Mouse (Mus musculus) left cerebral cortex, adult 18-20 months (tissue): ENCODE results near the gene 9530077C05Rik. TPM values are rescaled to one million over a fixed set of nuclear protein-coding genes. Genes with fewer than 3 reads are reported as not detected.
A peak's percentile ranks its signal among the peaks of the same experiment; 100 is the strongest.

Experiments used
- DNase-seq, 2 experiments: peaks; one replicate each; pipeline ENCODE4 v3.0.0; 2021 to 2022; ENCODE audit warnings: low spot score in 2 of 2, mixed read lengths in 1 of 2
- total RNA-seq, 2 experiments: library from RNA; stranded (reverse); gene quantifications; 2 replicates each; pipeline ENCODE4 v1.2.3; 2021

The 9530077C05Rik gene
- total RNA-seq, 2 experiments from 2014 or later, result 7.4 to 9.8 TPM

- no peak for DNase-seq
Observed at GRCm38 (mm10) chr9:22455041-22455440, 43.7 kb downstream of the 9530077C05Rik start.

GRCm38 (mm10) chr9:22457142-22457835 lies 46.0 kb downstream of the 9530077C05Rik start:
- DNase-seq, result no peak

GRCm38 (mm10) chr9:22461946-22462345 lies 50.6 kb downstream of the 9530077C05Rik start:
- DNase-seq, result peak in 1 of 2 experiments; percentile 30

- no peak for DNase-seq
Observed at GRCm38 (mm10) chr9:22466212-22466611, 54.9 kb downstream of the 9530077C05Rik start.

- peak; percentile 21 to 46 for DNase-seq
Observed at GRCm38 (mm10) chr9:22467371-22468169, 56.3 kb downstream of the 9530077C05Rik start.

- peak; percentile 38 to 53 for DNase-seq
Observed at GRCm38 (mm10) chr9:22468170-22468898, 57.0 kb downstream of the 9530077C05Rik start.

GRCm38 (mm10) chr9:22468899-22469259 lies 57.6 kb downstream of the 9530077C05Rik start:
- no peak for DNase-seq

GRCm38 (mm10) chr9:22469643-22470042 lies 58.3 kb downstream of the 9530077C05Rik start, which contains the start of gene Rp9:
Gene Rp9, minus strand, starts transcription at chr9:22469743.
- no peak for DNase-seq

GRCm38 (mm10) chr9:22475424-22475868 lies 64.1 kb downstream of the 9530077C05Rik start, which contains the start of gene Bbs9:
Gene Bbs9, plus strand, starts transcription at chr9:22475715.
- peak; percentile 91 to 96 for DNase-seq

- peak in 1 of 2 experiments; percentile 9 for DNase-seq
Observed at GRCm38 (mm10) chr9:22476265-22476664, 65.0 kb downstream of the 9530077C05Rik start.

GRCm38 (mm10) chr9:22478946-22479345 lies 67.6 kb downstream of the 9530077C05Rik start:
- DNase-seq, result no peak

GRCm38 (mm10) chr9:22483866-22484561 lies 72.7 kb downstream of the 9530077C05Rik start:
- peak; percentile 34 to 40 for DNase-seq

GRCm38 (mm10) chr9:22484562-22485308 lies 73.4 kb downstream of the 9530077C05Rik start:
- no peak for DNase-seq

- no peak for DNase-seq
Observed at GRCm38 (mm10) chr9:22486211-22486610, 74.9 kb downstream of the 9530077C05Rik start.

GRCm38 (mm10) chr9:22488963-22489362 lies 77.7 kb downstream of the 9530077C05Rik start:
- DNase-seq, result no peak

Other genes with a start within 250 kb of the 9530077C05Rik start
- not detected for gene Zfp872, start 223.4 kb upstream of the 9530077C05Rik start, total RNA-seq
- 10 to 100 TPM; 20.4 to 21.0 TPM for gene Zfp809, start 185.8 kb upstream of the 9530077C05Rik start, total RNA-seq
- 1 to 10 TPM; 4.3 to 4.4 TPM for gene Zfp599, start 151.6 kb upstream of the 9530077C05Rik start, total RNA-seq
- 10 to 100 TPM; 13.5 to 15.2 TPM for gene Zfp810, start 103.9 kb upstream of the 9530077C05Rik start, total RNA-seq
- 10 to 100 TPM; 11.7 to 13.7 TPM for gene Anln, start 22.3 kb upstream of the 9530077C05Rik start, total RNA-seq
- not detected for gene Gm17545, start 42.8 kb downstream of the 9530077C05Rik start, total RNA-seq
- gene Rp9, start 58.2 kb downstream of the 9530077C05Rik start, total RNA-seq, result 10 to 100 TPM; 42.4 to 45.4 TPM
- 10 to 100 TPM; 41.9 to 42.0 TPM for gene Bbs9, start 64.2 kb downstream of the 9530077C05Rik start, total RNA-seq